Mouse (Mus musculus): ENCODE measurements around the gene Wdr13. TPM values are rescaled to one million over a fixed set of nuclear protein-coding genes. Genes with fewer than 3 reads are reported as not detected.

Wdr13 gene
- total RNA-seq (2021), result 10 to 100 TPM; 58.0 to 61.7 TPM
- long read RNA-seq, experiment 1, full-length matches to known transcripts, result 32 of 46 reads
- long read RNA-seq, experiment 1, partial matches to known transcripts, result 3 of 46 reads
- long read RNA-seq, experiment 1, other reads (novel, unspliced or antisense), result 11 of 46 reads
- long read RNA-seq, experiment 2, full-length matches to known transcripts, result 29 of 56 reads
- long read RNA-seq, experiment 2, partial matches to known transcripts, result 7 of 56 reads
- long read RNA-seq, experiment 2, other reads (novel, unspliced or antisense), result 20 of 56 reads

- peak; percentile 74 to 75 for DNase-seq (ENCODE audit: low spot score in 2 of 2)
These were observed at the start of gene Wdr13 for GRCm38 (mm10) chrX:8132017-8132976. Gene Wdr13, minus strand, starts transcription at chrX:8132892.

- no peak for DNase-seq (ENCODE audit: low spot score in 2 of 2)
These were observed 47.0 kb upstream of the Wdr13 start for GRCm38 (mm10) chrX:8179646-8180045.

GRCm38 (mm10) chrX:8178871-8179270, 46.2 kb upstream of the Wdr13 start:
- no peak for DNase-seq (ENCODE audit: low spot score in 2 of 2)

GRCm38 (mm10) chrX:8175504-8176385, 43.1 kb upstream of the Wdr13 start, which contains the start of gene Tbc1d25:
Gene Tbc1d25, minus strand, starts transcription at chrX:8176181.
- DNase-seq (ENCODE audit: low spot score in 2 of 2), result peak; percentile 67 to 71

- DNase-seq (ENCODE audit: low spot score in 2 of 2), result no peak
These were observed 42.4 kb upstream of the Wdr13 start for GRCm38 (mm10) chrX:8175169-8175503.

GRCm38 (mm10) chrX:8167716-8168647, 35.3 kb upstream of the Wdr13 start:
- no peak for DNase-seq (ENCODE audit: low spot score in 2 of 2)

- no peak for DNase-seq (ENCODE audit: low spot score in 2 of 2)
These were observed 31.8 kb upstream of the Wdr13 start for GRCm38 (mm10) chrX:8164471-8164870.

- no peak for DNase-seq (ENCODE audit: low spot score in 2 of 2)
These were observed 30.4 kb upstream of the Wdr13 start for GRCm38 (mm10) chrX:8163076-8163475.

- DNase-seq (ENCODE audit: low spot score in 2 of 2), result peak; percentile 61 to 70
These were observed 12.7 kb upstream of the Wdr13 start, which contains the start of gene Rbm3 for GRCm38 (mm10) chrX:8145153-8145991. Gene Rbm3, minus strand, starts transcription at chrX:8145880.

- no peak for DNase-seq (ENCODE audit: low spot score in 2 of 2)
These were observed 11.1 kb upstream of the Wdr13 start for GRCm38 (mm10) chrX:8143750-8144149.

GRCm38 (mm10) chrX:8142948-8143347, 10.3 kb upstream of the Wdr13 start:
- no peak for DNase-seq (ENCODE audit: low spot score in 2 of 2)

GRCm38 (mm10) chrX:8141058-8141457, 8.4 kb upstream of the Wdr13 start:
- DNase-seq (ENCODE audit: low spot score in 2 of 2), result no peak

GRCm38 (mm10) chrX:8140446-8140845, 7.8 kb upstream of the Wdr13 start:
- DNase-seq (ENCODE audit: low spot score in 2 of 2), result no peak

- no peak for DNase-seq (ENCODE audit: low spot score in 2 of 2)
These were observed 6.8 kb upstream of the Wdr13 start for GRCm38 (mm10) chrX:8139480-8139879.

- no peak for DNase-seq (ENCODE audit: low spot score in 2 of 2)
These were observed 3.2 kb upstream of the Wdr13 start for GRCm38 (mm10) chrX:8135886-8136285.

GRCm38 (mm10) chrX:8131393-8131792, 1.3 kb downstream of the Wdr13 start:
- no peak for DNase-seq (ENCODE audit: low spot score in 2 of 2)

GRCm38 (mm10) chrX:8125235-8125634, 7.5 kb downstream of the Wdr13 start:
- no peak for DNase-seq (ENCODE audit: low spot score in 2 of 2)

GRCm38 (mm10) chrX:8123821-8124470, 8.7 kb downstream of the Wdr13 start:
- no peak for DNase-seq (ENCODE audit: low spot score in 2 of 2)

GRCm38 (mm10) chrX:8117264-8117663, 15.4 kb downstream of the Wdr13 start:
- no peak for DNase-seq (ENCODE audit: low spot score in 2 of 2)
